Mouse (Mus musculus): ENCODE data around the gene Lbx2.

Lbx2 gene

GRCm38 (mm10) chr6:83086121-83087035 is at the start of gene Lbx2:
Gene Lbx2 (plus strand): TSS chr6:83086367.
- peak; percentile 54 for DNase-seq

GRCm38 (mm10) chr6:83037188-83037587 is 49.0 kb upstream of the Lbx2 start:
- no peak for DNase-seq

- peak; percentile 93 for DNase-seq
These were observed 47.6 kb upstream of the Lbx2 start for GRCm38 (mm10) chr6:83038496-83039012.

DNA sequence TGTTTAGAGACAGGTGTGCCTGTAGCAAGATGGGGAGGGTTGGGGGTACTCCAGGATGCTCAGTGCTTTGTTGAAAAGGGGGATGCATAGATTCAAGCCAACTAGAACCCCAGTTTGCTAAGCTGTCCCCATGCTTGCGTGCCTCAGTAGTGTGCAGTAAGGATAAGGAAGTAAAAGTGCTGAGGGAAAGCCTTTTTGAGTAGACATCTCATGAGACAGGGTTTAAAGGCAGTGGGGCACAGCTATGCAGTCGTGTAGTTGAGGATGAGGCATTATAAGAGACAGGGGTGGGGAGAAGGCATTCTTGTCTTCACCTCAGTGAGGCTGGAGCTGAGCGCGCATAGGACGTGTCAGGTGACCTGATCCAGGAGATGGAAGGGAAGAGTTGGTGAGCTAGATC is 45.6 kb upstream of the Lbx2 start:
- no peak for DNase-seq

- no peak for DNase-seq
These were observed 42.6 kb upstream of the Lbx2 start for GRCm38 (mm10) chr6:83043561-83043960.

GRCm38 (mm10) chr6:83043993-83044392 is 42.2 kb upstream of the Lbx2 start:
- no peak for DNase-seq

- DNase-seq: no peak
These were observed 41.4 kb upstream of the Lbx2 start for GRCm38 (mm10) chr6:83044742-83045141.

DNA sequence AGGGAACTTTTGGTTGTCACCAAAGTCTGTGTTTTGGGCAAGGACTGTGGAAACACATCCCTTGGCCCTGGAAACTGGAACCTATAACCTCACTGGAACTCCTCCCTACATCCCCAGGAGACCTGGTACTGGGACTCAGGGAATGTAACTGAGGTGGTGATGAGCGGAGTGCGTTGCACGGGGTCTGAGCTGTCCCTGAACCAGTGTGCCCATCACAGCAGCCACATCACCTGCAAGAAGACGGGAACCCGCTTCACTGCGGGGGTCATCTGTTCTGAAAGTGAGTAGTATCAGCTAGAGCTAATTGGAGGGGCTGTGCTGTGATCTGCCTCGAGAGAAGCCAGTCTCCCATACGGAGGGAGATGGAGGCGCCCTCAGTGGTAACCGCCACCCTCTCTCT is 36.8 kb upstream of the Lbx2 start:
- no peak for DNase-seq

GRCm38 (mm10) chr6:83053136-83053960 is 32.8 kb upstream of the Lbx2 start:
- peak; percentile 33 for DNase-seq

GRCm38 (mm10) chr6:83054074-83054851 is 31.9 kb upstream of the Lbx2 start, which contains the start of gene Aup1:
Gene Aup1 (plus strand): TSS chr6:83054521.
- peak; percentile 97 for DNase-seq

GRCm38 (mm10) chr6:83054871-83055431 is 31.2 kb upstream of the Lbx2 start, which contains the start of gene Htra2:
Gene Htra2 (minus strand): TSS chr6:83055273.
- DNase-seq: peak; percentile 74

DNA sequence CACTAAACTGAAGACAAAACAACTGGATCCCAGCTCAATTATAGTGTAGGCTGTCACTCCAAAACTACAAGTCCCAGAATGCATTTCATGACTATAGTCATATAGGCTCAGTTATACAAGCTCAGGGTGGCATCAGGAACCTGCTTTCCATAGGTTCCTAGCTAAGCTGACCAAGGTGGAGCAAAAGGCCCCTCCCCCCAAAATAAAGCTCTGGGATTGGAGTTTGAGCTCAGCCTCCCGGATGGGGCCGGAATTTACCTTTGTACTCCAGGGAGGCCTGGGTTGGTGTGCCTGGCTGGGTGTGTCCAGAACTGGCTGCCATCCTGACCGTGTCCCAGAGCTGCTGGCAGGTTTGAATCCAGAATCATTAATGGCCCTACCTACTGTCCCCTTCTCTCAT is 28.4 kb upstream of the Lbx2 start, which contains the start of gene Dqx1:
Gene Dqx1, plus strand, starts transcription at position 55 of the 400 bp plus-strand sequence.
- no peak for DNase-seq

DNA sequence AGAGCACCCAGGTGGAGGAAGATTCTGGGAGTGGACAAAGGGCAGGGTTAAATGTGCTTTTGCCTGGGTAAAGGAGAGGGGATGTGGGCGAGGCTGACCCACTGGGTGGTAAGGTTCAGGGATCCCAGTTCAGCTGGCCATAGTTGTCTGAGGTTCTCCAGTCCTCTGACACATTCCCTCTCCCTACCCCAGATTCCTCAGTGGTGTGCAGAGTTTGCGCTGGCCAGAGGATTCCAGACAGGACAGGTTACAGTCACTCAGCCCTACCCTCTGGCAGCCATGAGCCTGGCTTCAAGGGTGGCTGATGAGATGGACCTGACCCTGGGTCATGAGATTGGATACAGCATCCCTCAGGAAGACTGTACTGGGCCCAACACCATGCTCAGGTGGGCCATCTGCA is 27.4 kb upstream of the Lbx2 start:
- DNase-seq: no peak

- peak; percentile 51 for DNase-seq
These were observed 20.2 kb upstream of the Lbx2 start for GRCm38 (mm10) chr6:83065995-83066394.

GRCm38 (mm10) chr6:83066441-83066840 is 19.7 kb upstream of the Lbx2 start:
- no peak for DNase-seq

DNA sequence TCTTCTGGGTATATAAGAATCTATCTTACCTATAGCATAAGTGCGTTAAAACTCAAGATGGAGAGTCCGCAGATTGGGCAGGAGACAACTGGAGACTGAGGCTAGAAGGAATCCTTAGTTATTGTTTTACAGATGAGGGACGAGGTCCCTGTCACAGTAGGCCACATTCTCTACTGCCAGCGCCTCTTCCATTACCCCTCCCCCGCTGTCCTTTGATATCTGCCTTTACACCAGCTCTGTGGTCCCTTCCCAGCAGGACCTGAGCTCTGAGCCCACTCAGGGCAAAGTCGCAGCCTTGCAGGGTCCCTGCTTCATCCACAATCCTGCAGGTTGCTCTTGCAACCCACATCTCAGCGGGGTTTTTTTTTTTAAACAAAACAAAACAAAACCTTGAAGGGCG is 17.9 kb upstream of the Lbx2 start:
- no peak for DNase-seq

GRCm38 (mm10) chr6:83068706-83069487 is 17.3 kb upstream of the Lbx2 start:
- no peak for DNase-seq

DNA sequence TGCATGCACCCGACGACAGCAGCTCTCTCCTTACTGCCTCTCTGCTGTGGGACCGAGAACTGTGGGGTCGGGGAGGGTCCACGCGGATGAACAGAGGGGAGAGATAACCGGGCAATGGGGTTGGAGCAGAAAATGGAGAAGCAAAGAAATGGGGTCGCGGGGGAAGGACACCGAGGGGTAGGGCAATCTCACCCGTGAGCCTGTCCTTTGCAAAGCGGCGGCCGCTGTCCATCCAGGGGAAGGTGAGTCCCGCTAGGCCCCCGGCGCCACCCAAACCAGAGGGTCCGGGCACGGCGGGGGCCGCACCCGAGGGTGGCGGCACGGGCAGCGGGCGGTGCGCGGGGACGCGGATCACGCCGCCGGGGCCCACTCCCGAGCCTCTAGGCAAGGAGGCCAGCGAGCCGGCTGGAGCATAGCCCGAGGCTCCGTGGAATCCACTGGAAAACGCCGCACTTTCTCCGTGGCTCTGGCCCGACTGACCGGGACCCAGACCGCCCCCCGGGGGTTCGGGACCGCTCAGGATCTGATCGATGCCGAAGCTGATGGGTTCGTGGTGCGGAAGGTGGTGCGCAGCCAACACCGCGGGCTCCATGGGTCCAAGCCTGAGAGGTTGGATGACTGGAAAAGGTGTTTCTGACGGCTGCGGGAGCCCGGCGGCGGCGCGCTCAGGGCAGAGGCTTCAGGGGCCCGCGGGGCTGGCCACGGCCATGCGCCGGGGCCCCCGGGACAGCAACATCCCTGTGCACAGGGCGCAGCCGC is 16.5 kb upstream of the Lbx2 start:
- no peak for DNase-seq

GRCm38 (mm10) chr6:83070247-83070310 is 16.1 kb upstream of the Lbx2 start, which contains the start of gene Tlx2:
Gene Tlx2 (minus strand): TSS chr6:83070293.
- DNase-seq: no peak

GRCm38 (mm10) chr6:83070311-83071219 is 15.6 kb upstream of the Lbx2 start:
- no peak for DNase-seq
